Mouse (Mus musculus) MEL (cell line): ENCODE data around the gene Glp2r. TPM values are rescaled to one million over a fixed set of nuclear protein-coding genes. Genes with fewer than 3 reads are reported as not detected.

Experiments
- DNase-seq: peaks from one replicate; pipeline ENCODE4 v3.0.0; 2011; ENCODE audit warnings: low read depth, low spot score
- H3K27ac ChIP-seq: 2 replicates; pipeline ENCODE4 v1.5.1; 2012; ENCODE audit warnings: low read depth, mild to moderate bottlenecking, control low read depth, low read length, moderate library complexity; ENCODE audit not compliant: control insufficient read depth
- H3K27me3 ChIP-seq, 2 experiments: fragments of 150-350 bp in 1 of 2; sonication (generic) in 1 of 2; 2 replicates each; pipeline ENCODE4 v1.6.1; 2012; ENCODE audit warnings: low read length in 2 of 2, mild to moderate bottlenecking in 2 of 2, improper control_type of control experiment in 1 of 2, moderate library complexity in 1 of 2; ENCODE audit not compliant: insufficient read depth in 2 of 2, control insufficient read depth in 1 of 2
- H3K36me3 ChIP-seq, 2 experiments: 2 replicates each; pipeline ENCODE4 v1.6.1; 2012 to 2014; ENCODE audit warnings: low read length in 2 of 2, improper control_type of control experiment in 1 of 2, inconsistent platforms in 1 of 2, mild to moderate bottlenecking in 1 of 2; ENCODE audit not compliant: insufficient read depth in 2 of 2, control insufficient read depth in 1 of 2
- H3K4me1 ChIP-seq, 2 experiments: fragments of 150-350 bp in 1 of 2; sonication (generic) in 1 of 2; 2 replicates each; pipeline ENCODE4 v1.6.1; 2012; ENCODE audit warnings: low read length in 2 of 2, improper control_type of control experiment in 1 of 2, mild to moderate bottlenecking in 1 of 2; ENCODE audit not compliant: insufficient read depth in 2 of 2, control insufficient read depth in 1 of 2
- H3K4me3 ChIP-seq, 2 experiments: fragments of 150-350 bp in 1 of 2; sonication (generic) in 1 of 2; 2 replicates each; pipeline ENCODE4 v1.5.1; 2012; ENCODE audit warnings: low read depth in 2 of 2, low read length in 2 of 2, mild to moderate bottlenecking in 2 of 2, moderate library complexity in 2 of 2, control low read depth in 1 of 2, improper control_type of control experiment in 1 of 2; ENCODE audit not compliant: control insufficient read depth in 1 of 2, insufficient read depth in 1 of 2
- H3K79me2 ChIP-seq: 2 replicates; pipeline ENCODE4 v1.6.1; 2012; ENCODE audit warnings: mild to moderate bottlenecking, low read length, moderate library complexity; ENCODE audit not compliant: control insufficient read depth, poor library complexity, insufficient read depth
- H3K9ac ChIP-seq: 2 replicates; pipeline ENCODE4 v1.6.1; 2012; ENCODE audit warnings: low read depth, mild to moderate bottlenecking, control low read depth, low read length, moderate library complexity; ENCODE audit not compliant: control insufficient read depth, poor library complexity, severe bottlenecking
- H3K9me3 ChIP-seq: fragments of 150-350 bp; sonication (generic); replicated peaks from 2 replicates; pipeline ENCODE4 v1.6.1; 2012; ENCODE audit warnings: mild to moderate bottlenecking, low read length, improper control_type of control experiment, moderate library complexity; ENCODE audit not compliant: insufficient read depth
- BHLHE40 ChIP-seq: IDR thresholded peaks from 2 replicates; pipeline ENCODE4 v1.6.1; 2012; ENCODE audit warnings: low read depth, mild to moderate bottlenecking, inconsistent platforms, low read length, improper control_type of control experiment, borderline replicate concordance
- CHD2 ChIP-seq: IDR thresholded peaks from 2 replicates; pipeline ENCODE4 v1.6.1; 2011; ENCODE audit warnings: low read length, improper control_type of control experiment
- E2F4 ChIP-seq: IDR thresholded peaks from 2 replicates; pipeline ENCODE4 v1.6.1; 2011; ENCODE audit warnings: low read depth, low read length, improper control_type of control experiment, borderline replicate concordance
- EP300 ChIP-seq, 2 experiments: IDR thresholded peaks; 2 replicates each; pipeline ENCODE4 v1.6.1; 2011; ENCODE audit warnings: improper control_type of control experiment in 2 of 2, low read length in 2 of 2, low read depth in 1 of 2, mild to moderate bottlenecking in 1 of 2
- GATA1 ChIP-seq: IDR thresholded peaks from 2 replicates; pipeline ENCODE4 v1.6.1; 2011; ENCODE audit warnings: low read depth, low read length, improper control_type of control experiment
- JUND ChIP-seq: IDR thresholded peaks from 2 replicates; pipeline ENCODE4 v1.6.1; 2011; ENCODE audit warnings: low read depth, mild to moderate bottlenecking, improper control_type of control experiment, low read length
- KAT2A ChIP-seq: conservative IDR thresholded peaks from 2 replicates; pipeline ENCODE4 v1.6.1; 2012; ENCODE audit warnings: low read depth, low read length, improper control_type of control experiment, inconsistent platforms
- MAFK ChIP-seq: IDR thresholded peaks from 2 replicates; pipeline ENCODE4 v1.6.1; 2011; ENCODE audit warnings: low read depth, mild to moderate bottlenecking, low read length, improper control_type of control experiment, borderline replicate concordance
- MAX ChIP-seq: IDR thresholded peaks from 2 replicates; pipeline ENCODE4 v1.6.1; 2011; ENCODE audit warnings: low read length, improper control_type of control experiment
- MEF2A ChIP-seq: IDR thresholded peaks from 2 replicates; pipeline ENCODE4 v1.6.1; 2014; ENCODE audit warnings: low read depth, mild to moderate bottlenecking, inconsistent platforms, low read length, improper control_type of control experiment; ENCODE audit not compliant: poor library complexity, insufficient replicate concordance, severe bottlenecking; ENCODE audit errors: extremely low read depth
- MYC ChIP-seq: IDR thresholded peaks from 2 replicates; pipeline ENCODE4 v1.6.1; 2011; ENCODE audit warnings: low read depth, mild to moderate bottlenecking, low read length, improper control_type of control experiment, moderate library complexity
- NELFE ChIP-seq: IDR thresholded peaks from 2 replicates; pipeline ENCODE4 v1.6.1; 2011; ENCODE audit warnings: low read depth, low read length, improper control_type of control experiment
- NRF1 ChIP-seq: IDR thresholded peaks from 2 replicates; pipeline ENCODE4 v1.6.1; 2014; ENCODE audit warnings: low read depth, mild to moderate bottlenecking, inconsistent platforms, low read length, improper control_type of control experiment, moderate library complexity; ENCODE audit not compliant: poor library complexity, insufficient read depth, severe bottlenecking
- POLR2A ChIP-seq, 2 experiments: IDR thresholded peaks; 2 replicates each; pipeline ENCODE4 v1.6.1; 2011 to 2012; ENCODE audit warnings: low read length in 2 of 2, mild to moderate bottlenecking in 2 of 2, control low read depth in 1 of 2, improper control_type of control experiment in 1 of 2, low read depth in 1 of 2, moderate library complexity in 1 of 2; ENCODE audit not compliant: control insufficient read depth in 1 of 2, insufficient read depth in 1 of 2, poor library complexity in 1 of 2
- POLR2AphosphoS5 ChIP-seq: IDR thresholded peaks from 2 replicates; pipeline ENCODE4 v1.6.1; 2012; ENCODE audit warnings: low read depth, borderline replicate concordance, mild to moderate bottlenecking, inconsistent platforms, low read length, moderate library complexity, mixed read lengths
- RCOR1 ChIP-seq: IDR thresholded peaks from 2 replicates; pipeline ENCODE4 v1.6.1; 2012; ENCODE audit warnings: low read depth, mild to moderate bottlenecking, inconsistent platforms, low read length, improper control_type of control experiment
- UBTF ChIP-seq: IDR thresholded peaks from 2 replicates; pipeline ENCODE4 v1.6.1; 2012; ENCODE audit warnings: low read depth, mild to moderate bottlenecking, inconsistent platforms, low read length, improper control_type of control experiment, moderate library complexity, borderline replicate concordance; ENCODE audit not compliant: insufficient read depth
- USF1 ChIP-seq: IDR thresholded peaks from 2 replicates; pipeline ENCODE4 v1.6.1; 2014; ENCODE audit warnings: low read depth, mild to moderate bottlenecking, inconsistent platforms, low read length, improper control_type of control experiment, moderate library complexity
- polyA plus RNA-seq, 2 experiments: library from polyadenylated mRNA; stranded (reverse) in 1 of 2; unstranded in 1 of 2; fragments of >175 nt in 1 of 2; fragments of >200 nt in 1 of 2; gene quantifications; 2 replicates each; pipeline versions ENCODE4 v1.2.1 to v1.2.4; 2012; ENCODE audit warnings: low replicate concordance in 2 of 2, low read depth in 1 of 2; ENCODE audit not compliant: insufficient read length in 2 of 2, insufficient read depth in 1 of 2, missing spikeins in 1 of 2
- total RNA-seq: library from RNA; depleted of rRNA; stranded (reverse); fragments of 300-350 nt; gene quantifications from 2 replicates; pipeline ENCODE4 v1.2.3, GENCODE M21; 2012

Gene Glp2r
- total and polyA plus RNA-seq, 3 experiments: not detected

DNA sequence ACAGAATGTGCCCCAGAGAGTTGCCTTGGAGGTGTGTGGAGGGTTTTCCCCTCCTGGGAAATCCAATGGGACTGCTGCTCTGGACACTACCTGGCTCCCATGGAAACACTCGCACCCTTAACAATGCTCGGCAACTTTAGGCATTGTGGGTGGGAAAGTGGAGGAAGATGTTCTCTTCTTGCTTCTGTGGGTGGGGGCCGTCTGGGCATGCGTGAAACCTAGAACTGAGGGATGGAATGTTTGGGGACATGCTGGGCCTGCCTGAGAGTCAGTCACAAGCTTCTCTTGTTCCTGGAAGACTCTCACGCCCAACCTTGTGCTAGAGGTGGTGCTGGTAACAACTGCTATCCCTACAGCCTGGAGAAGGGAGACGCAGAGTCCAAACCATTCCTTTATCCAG, 106.0 kb downstream of the Glp2r start:
- Histone ChIP-seq H3K36me3 (no peaks in the 10 kb centered on the region), H3K9ac (no peak overlapping the region)
- TF ChIP-seq NELFE (no peak), MEF2A (no peak), POLR2AphosphoS5 (no peak), JUND (no peak), MAX (no peak), USF1 (no peak), BHLHE40 (no peak), KAT2A (no peak), RCOR1 (no peak), POLR2A (IDR thresholded peaks at IDR 0.05; ENCODE audit: control insufficient read depth in 1 of 2, insufficient read depth in 1 of 2, low read depth in 1 of 2, low read length in 2 of 2, poor library complexity in 1 of 2) (no peak), CHD2 (no peak)
- TF ChIP-seq, all 39 proteins: peak for 0
- H3K4me1 ChIP-seq: no peaks in the 10 kb centered on the region
- H3K9me3 ChIP-seq: no peaks in the 10 kb centered on the region
- H3K27ac ChIP-seq: no peak overlapping the region
- DNase-seq: no peak
- no peaks in the 10 kb centered on the region for H3K79me2 ChIP-seq
- H3K4me3 ChIP-seq: no peak overlapping the region
- H3K27me3 ChIP-seq: no peaks in the 10 kb centered on the region

GRCm38 (mm10) chr11:67664261-67664660, 106.7 kb downstream of the Glp2r start:
- TF ChIP-seq POLR2AphosphoS5: no peak
- TF ChIP-seq UBTF: no peak
- TF ChIP-seq MAFK: no peak
- no peak for TF ChIP-seq EP300 (IDR thresholded peaks at IDR 0.05; ENCODE audit: low read depth in 1 of 2, low read length in 2 of 2)
- no peak for TF ChIP-seq CHD2
- no peak for TF ChIP-seq MYC
- TF ChIP-seq GATA1: no peak
- no peak for TF ChIP-seq NRF1
- no peak for TF ChIP-seq NELFE
- no peak for TF ChIP-seq E2F4
- Histone ChIP-seq H3K4me3 (no peak overlapping the region), H3K36me3 (no peaks in the 10 kb centered on the region), H3K79me2 (no peaks in the 10 kb centered on the region), H3K27ac (no peak overlapping the region), H3K9ac (no peak overlapping the region), H3K27me3 (no peaks in the 10 kb centered on the region), H3K9me3 (no peaks in the 10 kb centered on the region), H3K4me1 (no peaks in the 10 kb centered on the region)
- DNase-seq: no peak
